Mouse (Mus musculus) hindbrain, embryonic 10.5 days (tissue): ENCODE results near the gene H13. TPM values are rescaled to one million over a fixed set of nuclear protein-coding genes. Genes with fewer than 3 reads are reported as not detected.

Source experiments
- DNase-seq: peaks from one replicate; pipeline ENCODE4 v3.0.0-alpha.2; 2017; ENCODE audit warnings: low spot score
- H3K27ac ChIP-seq: fragments of 300-500 bp; sonication (generic); 2 replicates; pipeline ENCODE4 v1.5.1; 2016; ENCODE audit warnings: mild to moderate bottlenecking, moderate library complexity
- H3K27me3 ChIP-seq: fragments of 300-500 bp; sonication (generic); 2 replicates; pipeline ENCODE4 v1.6.1; 2016; ENCODE audit warnings: mild to moderate bottlenecking; ENCODE audit not compliant: poor library complexity, insufficient read depth, severe bottlenecking
- H3K36me3 ChIP-seq: fragments of 300-500 bp; sonication (generic); 2 replicates; pipeline ENCODE4 v1.6.1; 2016; ENCODE audit warnings: mild to moderate bottlenecking, moderate library complexity
- H3K4me1 ChIP-seq: fragments of 300-500 bp; sonication (generic); replicated peaks from 2 replicates; pipeline ENCODE4 v1.6.1; 2016; ENCODE audit warnings: mild to moderate bottlenecking
- H3K4me3 ChIP-seq: fragments of 300-500 bp; sonication (generic); 2 replicates; pipeline ENCODE4 v1.5.1; 2016; ENCODE audit warnings: mild to moderate bottlenecking, moderate library complexity
- H3K9me3 ChIP-seq: fragments of 300-500 bp; sonication (generic); 2 replicates; pipeline ENCODE4 v1.6.1; 2016; ENCODE audit warnings: mild to moderate bottlenecking, moderate library complexity
- WGBS: fragments of 180-500 bp; shearing (Covaris S2); methylation state at CpG from one replicate; pipeline ENCODE4 v1.1.7; 2016; 5-methylcytosine and 5-hydroxymethylcytosine counted together
- polyA plus RNA-seq: library from polyadenylated mRNA; unstranded; fragments of >200 nt; fragmentation: Nextera tagmentation; extraction: Ambion mirVana; gene quantifications from 2 replicates; pipeline ENCODE4 v1.2.1, GENCODE M21; 2016

H13 gene
- polyA plus RNA-seq, 1 experiment from 2014 or later: 134 TPM

DNA sequence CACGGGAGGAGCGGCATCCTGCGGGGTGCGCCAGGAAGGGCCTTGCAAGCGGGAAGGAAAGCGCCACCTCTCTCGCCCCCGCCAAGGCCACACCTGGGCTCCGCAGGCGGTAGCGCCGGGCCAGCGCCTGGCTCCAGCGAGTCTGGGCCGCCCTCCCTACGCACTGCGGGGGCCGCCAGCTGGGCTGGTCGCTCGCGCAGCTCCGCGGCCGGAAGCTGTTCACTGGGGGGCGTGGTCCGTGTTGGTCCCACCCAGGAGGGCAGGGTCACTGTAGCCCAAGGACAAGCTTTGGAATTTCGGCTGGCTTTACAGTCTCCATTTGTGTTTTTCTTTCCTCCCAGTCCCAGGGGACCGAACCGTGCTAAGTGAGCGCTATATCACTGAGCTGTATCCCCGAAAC, 38.4 kb downstream of the H13 start:
- Histone ChIP-seq H3K9me3 (no peaks in the 10 kb centered on the region), H3K27me3 (no peaks in the 10 kb centered on the region), H3K4me1 (peaks cover 56% of the 10 kb centered on the region), H3K4me3 (peak overlapping the region; percentile 57), H3K36me3 (peaks cover 62% of the 10 kb centered on the region), H3K27ac (peak overlapping the region; percentile 94)
- peak; percentile 91 for DNase-seq
- 2% methylated on average over 31 of the region's 31 CpGs for WGBS

DNA sequence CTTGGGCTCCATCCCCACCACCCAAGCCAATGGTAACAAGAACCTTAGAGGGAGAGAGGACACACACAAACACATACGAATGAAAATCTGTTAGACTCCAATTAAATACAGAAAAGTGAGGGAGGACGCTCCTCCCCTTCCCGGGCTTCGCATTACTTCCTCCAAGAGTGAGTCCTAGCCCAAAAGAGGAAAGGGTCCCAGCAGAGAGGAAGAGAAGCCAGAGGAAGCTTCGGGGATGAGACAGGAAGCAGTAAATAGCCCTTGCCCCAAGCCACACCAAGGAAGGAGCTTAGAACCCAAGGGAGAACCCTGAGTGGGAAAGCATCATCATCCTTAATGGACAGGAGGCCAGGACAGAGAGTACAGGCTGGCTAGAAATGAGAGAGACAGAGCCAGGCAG, 39.8 kb downstream of the H13 start:
- H3K36me3 ChIP-seq: peaks cover 47% of the 10 kb centered on the region
- no peaks in the 10 kb centered on the region for H3K27me3 ChIP-seq
- peaks cover 49% of the 10 kb centered on the region for H3K4me1 ChIP-seq
- 87% methylated on average over 5 of the region's 5 CpGs for WGBS
- no peaks in the 10 kb centered on the region for H3K9me3 ChIP-seq
- H3K27ac ChIP-seq: peak overlapping the region; percentile 94
- DNase-seq: no peak
- H3K4me3 ChIP-seq: no peak overlapping the region

DNA sequence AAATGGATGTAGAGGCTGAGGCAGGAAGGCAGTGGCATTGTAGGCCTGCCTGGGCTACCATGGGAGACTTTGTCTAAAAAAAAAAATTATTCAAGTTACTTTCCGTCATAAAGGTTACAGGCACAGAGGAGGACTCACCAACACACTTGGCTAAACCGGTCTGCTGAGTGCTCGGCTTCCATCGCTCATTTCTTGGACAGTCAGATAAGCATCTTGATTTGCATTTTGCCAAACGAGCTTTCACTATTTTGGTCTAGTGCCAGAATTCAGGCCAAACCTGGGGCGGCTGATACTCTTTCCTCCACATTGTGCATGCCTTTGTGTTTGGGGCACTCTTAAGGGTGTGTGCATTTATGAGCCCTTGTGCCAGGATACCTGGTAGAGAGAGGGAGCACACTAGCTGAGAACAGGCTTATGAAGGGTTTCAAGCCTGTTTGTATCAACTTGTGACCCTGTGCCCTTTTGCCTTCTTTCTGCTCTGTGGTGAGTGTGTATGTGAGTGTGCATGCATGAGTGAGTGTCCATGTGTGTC, 47.0 kb downstream of the H13 start:
- 82% methylated on average over 6 of the region's 6 CpGs for WGBS
- Histone ChIP-seq H3K27me3 (no peaks in the 10 kb centered on the region), H3K4me1 (peaks cover 39% of the 10 kb centered on the region), H3K27ac (peak overlapping the region; percentile 87), H3K4me3 (no peak overlapping the region), H3K36me3 (no peaks in the 10 kb centered on the region), H3K9me3 (no peaks in the 10 kb centered on the region)
- DNase-seq: no peak

DNA sequence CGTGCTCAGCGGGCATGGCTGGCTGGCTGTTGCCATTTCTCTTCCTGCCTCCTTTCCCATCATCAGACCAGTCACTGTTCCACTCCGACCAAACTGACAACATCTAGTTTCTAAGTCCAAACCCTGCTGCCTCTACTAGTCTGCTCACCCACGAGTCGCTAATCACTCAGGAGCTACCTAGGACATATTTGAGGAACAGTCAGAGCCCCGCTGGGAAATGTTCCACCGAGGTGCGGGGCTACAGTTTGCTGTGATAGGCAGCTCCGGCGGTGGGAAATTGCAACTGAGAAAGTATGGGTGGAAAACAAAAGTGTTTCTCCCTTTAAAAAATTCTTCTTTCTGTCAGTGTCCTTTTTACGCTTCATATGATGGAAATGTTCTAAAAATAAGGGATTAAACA, 48.4 kb downstream of the H13 start:
- H3K9me3 ChIP-seq: no peaks in the 10 kb centered on the region
- H3K27ac ChIP-seq: peak overlapping the region; percentile 87
- no peaks in the 10 kb centered on the region for H3K36me3 ChIP-seq
- peak; percentile 32 for DNase-seq
- H3K4me1 ChIP-seq: peaks cover 39% of the 10 kb centered on the region
- peak overlapping the region; percentile 20; the same call in 1 of the 2 replicates for H3K4me3 ChIP-seq
- 52% methylated on average over 11 of the region's 11 CpGs for WGBS
- H3K27me3 ChIP-seq: no peaks in the 10 kb centered on the region

DNA sequence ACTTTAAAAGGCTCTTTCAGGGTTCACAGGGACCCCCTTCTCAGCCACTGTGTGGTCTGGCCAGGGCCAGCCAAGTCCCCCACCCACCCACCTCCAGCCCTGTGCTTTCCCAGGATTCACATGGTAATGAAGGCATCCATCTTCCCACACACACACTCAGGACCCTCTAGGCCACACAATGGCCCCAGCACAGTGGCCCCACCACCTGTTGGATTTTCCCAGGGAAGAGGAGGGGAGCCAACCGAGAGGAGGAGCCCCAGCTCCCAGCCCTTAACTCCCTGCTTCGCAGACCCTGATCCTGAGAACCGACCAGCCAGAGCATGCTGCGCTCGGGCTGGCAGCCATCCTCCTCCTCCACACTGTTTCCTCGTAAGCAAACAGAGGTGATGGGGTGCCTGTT, 48.8 kb downstream of the H13 start:
- H3K9me3 ChIP-seq: no peaks in the 10 kb centered on the region
- WGBS: 26% methylated on average over 6 of the region's 6 CpGs
- H3K27me3 ChIP-seq: peaks cover 3% of the 10 kb centered on the region; the same call in 1 of the 2 replicates
- DNase-seq: peak; percentile 78
- H3K27ac ChIP-seq: peak overlapping the region; percentile 87
- peaks cover 39% of the 10 kb centered on the region for H3K4me1 ChIP-seq
- H3K36me3 ChIP-seq: no peaks in the 10 kb centered on the region
- peak overlapping the region; percentile 3 for H3K4me3 ChIP-seq

DNA sequence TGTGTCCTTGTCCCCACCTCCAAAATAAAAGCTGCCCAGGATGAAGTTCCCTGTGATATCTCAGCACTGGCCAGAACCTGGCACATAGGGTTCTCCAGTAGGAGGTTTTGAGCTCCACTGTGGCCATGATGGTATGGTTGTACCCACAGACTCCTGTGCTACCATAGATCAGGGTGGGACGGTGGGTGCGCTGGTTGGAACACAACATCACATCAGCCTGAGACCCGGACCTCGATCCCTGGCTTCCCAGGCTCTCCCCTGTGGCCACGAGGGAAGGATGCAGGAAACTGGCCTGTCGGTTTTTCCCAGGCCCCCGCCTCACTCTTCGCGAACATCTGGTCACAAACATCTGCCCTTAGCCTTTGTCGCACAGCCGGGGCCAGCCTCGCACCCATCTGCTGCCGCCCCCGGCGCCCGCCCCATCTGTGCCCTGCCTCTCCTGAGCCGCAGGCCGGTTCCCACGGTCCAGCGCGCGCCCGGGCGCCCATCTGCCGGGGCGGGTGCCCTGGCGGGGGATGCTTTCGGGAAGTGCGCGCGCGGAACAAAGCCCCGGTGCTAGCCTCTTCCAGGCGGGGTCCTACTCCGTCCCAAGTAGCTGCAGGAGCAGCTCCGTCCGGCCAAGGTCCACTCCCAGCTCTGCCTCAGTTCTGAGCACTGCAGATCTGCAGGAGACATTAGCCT, 54.5 kb downstream of the H13 start:
- Histone ChIP-seq H3K36me3 (no peaks in the 10 kb centered on the region), H3K27me3 (peaks cover 14% of the 10 kb centered on the region), H3K4me1 (peaks cover 64% of the 10 kb centered on the region), H3K4me3 (peak overlapping the region; percentile 49), H3K9me3 (no peaks in the 10 kb centered on the region), H3K27ac (peak overlapping the region; percentile 90)
- 3% methylated on average over 37 of the region's 37 CpGs for WGBS
- DNase-seq: peak; percentile 75

DNA sequence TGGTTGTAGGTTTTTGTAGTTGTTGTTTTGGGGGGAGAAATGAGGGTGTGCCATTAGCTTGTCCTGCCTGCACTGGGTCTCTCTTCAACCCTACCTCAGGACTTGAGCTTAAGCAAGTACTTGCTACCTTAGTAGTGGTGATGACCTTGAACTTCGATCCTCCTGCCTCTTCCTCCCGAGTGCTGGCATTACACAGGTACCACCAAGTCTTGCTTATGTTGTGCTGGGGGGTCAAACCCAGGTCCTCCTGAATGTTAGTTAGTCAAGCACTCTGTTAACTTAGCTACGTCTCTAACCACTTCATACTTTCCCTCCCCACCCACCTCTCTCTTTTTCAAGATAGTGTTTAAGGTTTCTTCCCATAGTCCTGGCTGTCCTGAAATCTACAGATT, 55.1 kb downstream of the H13 start:
- Histone ChIP-seq H3K9me3 (no peaks in the 10 kb centered on the region), H3K27ac (peak overlapping the region; percentile 90), H3K4me3 (peak overlapping the region; percentile 49), H3K36me3 (no peaks in the 10 kb centered on the region), H3K27me3 (peaks cover 14% of the 10 kb centered on the region), H3K4me1 (peaks cover 64% of the 10 kb centered on the region)
- 68% methylated on average over 3 of the region's 3 CpGs for WGBS
- no peak for DNase-seq

DNA sequence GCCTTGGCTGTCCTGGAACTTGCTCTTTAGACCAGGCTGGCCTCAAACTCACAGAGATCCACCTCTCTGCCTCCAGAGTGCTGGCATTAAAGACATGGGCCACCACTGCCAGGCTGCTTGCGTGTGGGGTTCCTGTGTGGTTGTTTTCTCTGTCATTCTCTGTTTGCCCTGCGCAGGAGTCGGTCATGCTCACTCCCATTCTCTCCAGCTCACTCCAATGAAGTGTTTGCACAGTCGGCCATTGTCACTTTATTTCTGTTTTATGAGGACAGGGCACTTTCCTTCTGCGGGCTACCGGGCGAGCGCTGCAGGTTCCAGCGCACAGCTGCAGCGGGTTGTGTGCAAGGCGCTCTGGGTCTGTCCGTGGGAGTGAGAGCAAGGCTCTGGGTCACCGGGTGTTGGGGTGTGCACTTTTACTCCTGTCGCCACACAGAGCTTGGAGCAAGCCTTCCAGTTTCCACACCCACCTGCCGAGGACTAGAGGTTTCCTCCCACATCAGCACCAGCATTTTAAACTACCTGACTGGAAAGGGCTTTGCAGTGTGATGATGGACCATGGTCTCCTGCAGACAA, 56.0 kb downstream of the H13 start:
- Histone ChIP-seq H3K4me3 (no peak overlapping the region), H3K4me1 (peaks cover 67% of the 10 kb centered on the region), H3K36me3 (no peaks in the 10 kb centered on the region), H3K27me3 (peaks cover 14% of the 10 kb centered on the region), H3K9me3 (no peaks in the 10 kb centered on the region), H3K27ac (peak overlapping the region; percentile 90)
- WGBS: 65% methylated on average over 15 of the region's 15 CpGs
- DNase-seq: no peak

DNA sequence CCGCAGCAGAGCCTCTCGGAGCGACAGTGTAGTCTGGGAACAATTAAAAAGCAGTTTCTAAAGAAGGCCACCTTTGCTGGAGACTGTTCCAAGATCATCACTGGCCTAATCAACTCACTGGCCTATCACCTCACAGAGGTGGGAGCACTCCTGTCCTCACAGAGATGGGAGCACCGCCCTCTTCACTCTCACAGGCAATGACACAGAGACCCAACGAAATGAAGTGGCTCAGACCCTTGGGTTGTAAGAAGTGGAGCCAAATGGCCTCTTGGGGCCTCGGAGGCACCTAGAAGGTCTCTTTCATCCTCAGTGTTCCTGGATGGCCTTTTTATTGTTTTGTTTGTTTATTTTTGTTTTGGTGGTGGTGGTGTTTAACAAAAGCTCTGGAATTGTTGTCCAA, 57.0 kb downstream of the H13 start:
- DNase-seq: no peak

DNA sequence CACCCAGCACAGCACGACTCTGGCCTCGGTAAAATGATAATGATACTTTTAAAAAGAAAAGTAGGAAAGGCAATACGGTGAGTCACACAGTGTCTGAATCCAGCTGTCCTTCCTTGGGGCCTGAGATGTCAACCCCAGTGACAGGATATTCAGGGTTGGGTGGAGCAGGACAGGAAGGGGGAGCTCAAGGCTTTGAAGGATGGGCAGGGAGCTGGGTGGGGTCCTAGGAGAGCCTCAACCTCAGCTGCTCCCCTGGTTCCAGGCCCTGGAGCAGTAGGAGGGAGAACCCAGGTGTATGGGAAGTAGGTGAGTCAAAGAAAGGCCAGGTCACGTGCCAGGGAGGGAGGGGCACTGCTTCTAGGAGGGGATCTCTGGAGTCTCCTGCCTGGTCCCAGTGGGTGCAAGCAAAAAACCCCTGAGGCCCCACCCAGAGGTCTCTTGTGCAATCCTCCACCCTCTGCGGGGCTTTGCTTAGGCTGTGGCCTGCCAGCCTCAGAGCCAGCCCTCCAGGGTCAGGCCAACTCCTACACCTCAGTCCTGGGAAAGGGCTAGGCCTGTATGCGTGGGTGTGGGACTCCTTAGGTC, 57.6 kb downstream of the H13 start:
- no peak overlapping the region for H3K4me3 ChIP-seq
- H3K27me3 ChIP-seq: peaks cover 14% of the 10 kb centered on the region
- DNase-seq: no peak
- no peaks in the 10 kb centered on the region for H3K9me3 ChIP-seq
- 76% methylated on average over 6 of the region's 6 CpGs for WGBS
- H3K4me1 ChIP-seq: peaks cover 78% of the 10 kb centered on the region
- H3K36me3 ChIP-seq: no peaks in the 10 kb centered on the region
- peak overlapping the region; percentile 90 for H3K27ac ChIP-seq

More for the DNA sequence above, 57.0 kb downstream of the H13 start:
- 86% methylated on average over 6 of the region's 6 CpGs for WGBS
- H3K9me3 ChIP-seq: no peaks in the 10 kb centered on the region
- H3K27me3 ChIP-seq: peaks cover 14% of the 10 kb centered on the region
- peak overlapping the region; percentile 90 for H3K27ac ChIP-seq
- no peak overlapping the region for H3K4me3 ChIP-seq
- peaks cover 73% of the 10 kb centered on the region for H3K4me1 ChIP-seq
- no peaks in the 10 kb centered on the region for H3K36me3 ChIP-seq

DNA sequence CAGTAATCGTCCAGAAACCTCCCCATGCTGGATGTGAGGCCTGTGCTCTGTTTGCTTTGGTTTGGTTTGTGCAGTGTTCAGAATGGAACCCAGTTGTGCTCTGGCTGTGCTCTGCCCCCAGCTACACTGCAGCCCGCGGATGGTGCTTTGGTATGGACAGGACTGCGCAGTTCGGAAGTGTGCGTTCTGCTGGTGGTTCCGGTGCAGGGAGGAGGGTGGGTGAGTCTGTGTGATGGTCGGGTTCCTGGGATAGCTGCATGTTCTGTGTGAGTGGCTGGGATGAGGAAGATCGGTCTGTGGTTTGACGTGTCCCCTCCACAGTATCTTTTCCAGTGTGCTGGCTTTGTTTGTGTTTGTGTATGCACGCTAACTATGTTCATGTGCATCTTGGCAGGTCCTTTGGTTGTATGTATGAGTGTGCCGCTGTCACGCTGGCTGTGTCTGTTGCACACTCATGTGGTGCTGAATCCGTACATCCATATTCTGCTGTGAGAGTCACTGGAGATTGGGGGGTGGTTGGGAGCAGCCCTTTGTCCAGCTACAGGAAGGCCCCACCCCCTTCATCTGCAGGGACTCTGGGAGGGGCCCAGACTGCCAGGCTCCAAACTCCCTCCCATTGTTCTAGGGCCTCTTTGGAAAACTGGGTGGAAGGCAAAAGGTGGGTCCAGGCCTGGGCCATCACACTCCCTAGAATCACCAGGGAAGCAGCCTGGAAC, 58.7 kb downstream of the H13 start:
- H3K27me3 ChIP-seq: peaks cover 12% of the 10 kb centered on the region
- peaks cover 88% of the 10 kb centered on the region for H3K4me1 ChIP-seq
- 81% methylated on average over 14 of the region's 14 CpGs for WGBS

DNA sequence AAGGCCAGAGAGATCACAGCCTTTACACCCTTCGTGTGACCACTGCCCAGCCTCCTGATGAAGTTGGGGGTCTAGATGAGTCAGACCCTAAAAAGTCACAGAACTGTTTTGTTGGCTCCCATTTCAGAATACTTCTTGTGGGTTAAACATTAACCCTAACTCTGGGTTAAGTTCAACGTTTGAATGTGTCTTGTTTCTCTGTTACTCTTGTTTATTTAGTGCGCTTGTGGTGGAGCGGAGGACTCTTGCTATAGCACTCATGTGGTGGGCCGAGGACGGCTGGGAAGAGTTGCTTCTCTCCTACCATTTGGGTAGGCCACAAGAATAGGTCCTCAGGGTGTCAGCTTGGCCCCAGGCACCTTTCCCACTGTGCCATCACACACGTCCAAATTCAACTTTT, 59.3 kb downstream of the H13 start:
- WGBS: 78% methylated on average over 7 of the region's 7 CpGs
- H3K9me3 ChIP-seq: no peaks in the 10 kb centered on the region
- no peak for DNase-seq
- H3K27me3 ChIP-seq: peaks cover 7% of the 10 kb centered on the region; the same call in 1 of the 2 replicates
- H3K27ac ChIP-seq: peak overlapping the region; percentile 90
- H3K36me3 ChIP-seq: no peaks in the 10 kb centered on the region
- peaks cover 92% of the 10 kb centered on the region for H3K4me1 ChIP-seq
- H3K4me3 ChIP-seq: no peak overlapping the region

More for the DNA sequence above, 58.7 kb downstream of the H13 start:
- H3K27ac ChIP-seq: peak overlapping the region; percentile 90
- no peak for DNase-seq
- H3K9me3 ChIP-seq: no peaks in the 10 kb centered on the region
- H3K36me3 ChIP-seq: no peaks in the 10 kb centered on the region
- H3K4me3 ChIP-seq: no peak overlapping the region
